Mouse (Mus musculus) liver, embryonic 14.5 days (tissue): ENCODE results near the gene Syt5.

Source experiments
- CTCF ChIP-seq: IDR thresholded peaks from 2 replicates; pipeline ENCODE4 v1.5.1; 2016; ENCODE audit warnings: antibody characterized with exemption, low read depth, control low read depth
- EP300 ChIP-seq: IDR thresholded peaks from 2 replicates; pipeline ENCODE4 v1.6.1; 2016; ENCODE audit warnings: antibody characterized with exemption, low read depth

DNA sequence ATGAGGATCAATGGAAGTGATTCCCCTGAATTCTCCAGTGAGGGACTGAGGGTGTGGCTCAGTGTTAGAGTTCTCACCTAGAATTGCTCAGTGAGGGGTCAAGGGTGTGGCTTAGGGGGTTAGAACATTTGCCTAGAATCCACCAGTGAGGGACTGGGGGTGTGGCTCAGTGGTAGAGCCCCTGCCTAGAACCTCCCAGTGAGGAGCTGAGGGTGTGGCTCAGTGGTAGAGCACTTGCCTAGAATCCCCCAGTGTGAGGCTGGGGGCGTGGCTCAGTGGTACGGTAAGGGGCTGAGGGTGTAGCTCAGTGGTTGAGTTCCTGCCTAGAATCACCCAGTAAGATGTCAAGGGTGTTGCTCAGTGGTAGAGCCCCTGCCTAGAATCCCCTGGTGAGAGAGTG, 8.3 kb downstream of the Syt5 start:
- TF ChIP-seq EP300 = no peak
- no peak for TF ChIP-seq CTCF
